Mouse (Mus musculus) hindbrain, embryonic 11.5 days (tissue): ENCODE measurements around the gene Mrm3. TPM values are rescaled to one million over a fixed set of nuclear protein-coding genes. Genes with fewer than 3 reads are reported as not detected.
A peak's percentile ranks its signal among the peaks of the same experiment; 100 is the strongest.

Experiments
- ATAC-seq: fragments of 200-750 bp; cut with Nextera tagmentation; 2 replicates; pipeline ENCODE4 v1.8.0; 2017; ENCODE audit warnings: mild to moderate bottlenecking, moderate TSS enrichment, moderate library complexity; ENCODE audit not compliant: low FRiP score
- DNase-seq: peaks from one replicate; pipeline ENCODE4 v3.0.0-alpha.2; 2015; ENCODE audit warnings: low spot score
- H3K27ac ChIP-seq: fragments of 300-500 bp; sonication (generic); 2 replicates; pipeline ENCODE4 v1.5.1; 2014; ENCODE audit warnings: mild to moderate bottlenecking, low read depth, low read length
- H3K27me3 ChIP-seq: fragments of 300-500 bp; sonication (generic); 2 replicates; pipeline ENCODE4 v1.6.1; 2014; ENCODE audit warnings: mild to moderate bottlenecking, low read length, moderate library complexity, mixed read lengths; ENCODE audit not compliant: control insufficient read depth, insufficient read depth
- H3K36me3 ChIP-seq: fragments of 300-500 bp; sonication (generic); 2 replicates; pipeline ENCODE4 v1.6.1; 2014; ENCODE audit warnings: mild to moderate bottlenecking, low read length, moderate library complexity, mixed read lengths; ENCODE audit not compliant: control insufficient read depth, insufficient read depth
- H3K4me1 ChIP-seq: fragments of 300-500 bp; sonication (generic); replicated peaks from 2 replicates; pipeline ENCODE4 v1.6.1; 2014; ENCODE audit warnings: low read length, mixed read lengths; ENCODE audit not compliant: control insufficient read depth, insufficient read depth
- H3K4me2 ChIP-seq: fragments of 300-500 bp; sonication (generic); replicated peaks from 2 replicates; pipeline ENCODE4 v1.6.1; 2014; ENCODE audit warnings: mild to moderate bottlenecking, low read depth, low read length
- H3K4me3 ChIP-seq: fragments of 300-500 bp; sonication (generic); 2 replicates; pipeline ENCODE4 v1.5.1; 2014; ENCODE audit warnings: low read depth, low read length
- H3K9ac ChIP-seq: fragments of 300-500 bp; sonication (generic); 2 replicates; pipeline ENCODE4 v1.6.1; 2014; ENCODE audit warnings: low read depth, low read length
- H3K9me3 ChIP-seq: fragments of 300-500 bp; sonication (generic); 2 replicates; pipeline ENCODE4 v1.6.1; 2016; ENCODE audit warnings: low read length; ENCODE audit not compliant: control insufficient read depth
- WGBS: fragments of 180-500 bp; shearing (Covaris S2); extraction: QIAGEN DNeasy Blood & Tissue Kit; methylation state at CpG from one replicate; pipeline ENCODE4 v1.1.7; 2014; 5-methylcytosine and 5-hydroxymethylcytosine counted together
- polyA plus RNA-seq: library from polyadenylated mRNA; unstranded; fragments of >200 nt; fragmentation: Nextera tagmentation; extraction: Ambion mirVana; gene quantifications from 2 replicates; pipeline ENCODE4 v1.2.1, GENCODE M21; 2014

Mrm3 gene
- polyA plus RNA-seq, 1 experiment from 2014 or later: 21.9 TPM

GRCm38 (mm10) chr11:76288645-76289044, 45.1 kb downstream of the Mrm3 start:
- DNase-seq (no peak), ATAC-seq (no peak)
- H3K4me1 ChIP-seq: peaks cover 4% of the 10 kb centered on the region
- no peaks in the 10 kb centered on the region for H3K36me3 ChIP-seq
- H3K9ac ChIP-seq: no peak overlapping the region
- H3K9me3 ChIP-seq: no peaks in the 10 kb centered on the region
- 83% methylated on average over 6 of the region's 6 CpGs for WGBS
- H3K27ac ChIP-seq: no peak overlapping the region
- no peak overlapping the region for H3K4me3 ChIP-seq
- H3K27me3 ChIP-seq: no peaks in the 10 kb centered on the region
- H3K4me2 ChIP-seq: no peak overlapping the region

- peaks cover 4% of the 10 kb centered on the region for H3K4me1 ChIP-seq
- peak; percentile 66 for DNase-seq
Observed at GRCm38 (mm10) chr11:76290367-76290766, 46.9 kb downstream of the Mrm3 start.

GRCm38 (mm10) chr11:76291960-76292359, 48.4 kb downstream of the Mrm3 start:
- Histone ChIP-seq H3K27me3 (no peaks in the 10 kb centered on the region), H3K36me3 (no peaks in the 10 kb centered on the region), H3K9ac (no peak overlapping the region), H3K4me1 (peaks cover 4% of the 10 kb centered on the region), H3K4me2 (no peak overlapping the region), H3K4me3 (no peak overlapping the region), H3K27ac (0 out of 2 replicates have a peak overlapping the region, but pooled peaks have one; percentile 30), H3K9me3 (no peaks in the 10 kb centered on the region)
- ATAC-seq: no peak
- WGBS: 77% methylated on average over 4 of the region's 4 CpGs
- DNase-seq: no peak

More at GRCm38 (mm10) chr11:76290367-76290766, 46.9 kb downstream of the Mrm3 start:
- Histone ChIP-seq H3K9me3 (no peaks in the 10 kb centered on the region), H3K9ac (peak overlapping the region; percentile 35; the same call in 1 of the 2 replicates), H3K4me3 (no peak overlapping the region), H3K36me3 (no peaks in the 10 kb centered on the region), H3K27ac (peak overlapping the region; percentile 67), H3K4me2 (no peak overlapping the region), H3K27me3 (no peaks in the 10 kb centered on the region)
- ATAC-seq: peak; percentile 53
- WGBS: 28% methylated on average over 11 of the region's 11 CpGs

GRCm38 (mm10) chr11:76292398-76292797, 48.9 kb downstream of the Mrm3 start:
- H3K36me3 ChIP-seq: no peaks in the 10 kb centered on the region
- DNase-seq (no peak), ATAC-seq (no peak)
- peaks cover 4% of the 10 kb centered on the region for H3K4me1 ChIP-seq
- H3K4me2 ChIP-seq: no peak overlapping the region
- H3K4me3 ChIP-seq: no peak overlapping the region
- H3K27ac ChIP-seq: no peak overlapping the region
- no peak overlapping the region for H3K9ac ChIP-seq
- no peaks in the 10 kb centered on the region for H3K9me3 ChIP-seq
- H3K27me3 ChIP-seq: no peaks in the 10 kb centered on the region
- WGBS: 83% methylated on average over 15 of the region's 15 CpGs

- no peak for ATAC-seq
- Histone ChIP-seq H3K27ac (0 out of 2 replicates have a peak overlapping the region, but pooled peaks have one; percentile 30), H3K4me1 (peaks cover 2% of the 10 kb centered on the region), H3K36me3 (no peaks in the 10 kb centered on the region), H3K4me3 (no peak overlapping the region), H3K9ac (no peak overlapping the region), H3K4me2 (no peak overlapping the region), H3K27me3 (no peaks in the 10 kb centered on the region), H3K9me3 (no peaks in the 10 kb centered on the region)
- 72% methylated on average over 6 of the region's 6 CpGs for WGBS
- DNase-seq: no peak
Observed at GRCm38 (mm10) chr11:76292831-76293230, 49.3 kb downstream of the Mrm3 start.

- Histone ChIP-seq H3K36me3 (no peaks in the 10 kb centered on the region), H3K4me3 (no peak overlapping the region), H3K4me1 (no peaks in the 10 kb centered on the region; the same call in 1 of the 2 replicates), H3K27ac (0 out of 2 replicates have a peak overlapping the region, but pooled peaks have one; percentile 17), H3K4me2 (no peak overlapping the region), H3K9ac (no peak overlapping the region), H3K27me3 (no peaks in the 10 kb centered on the region), H3K9me3 (no peaks in the 10 kb centered on the region)
- DNase-seq (no peak), ATAC-seq (no peak)
- WGBS: 59% methylated on average over 5 of the region's 5 CpGs
Observed at GRCm38 (mm10) chr11:76294078-76294477, 50.6 kb downstream of the Mrm3 start.

GRCm38 (mm10) chr11:76294836-76295235, 51.3 kb downstream of the Mrm3 start:
- H3K36me3 ChIP-seq: no peaks in the 10 kb centered on the region
- no peaks in the 10 kb centered on the region for H3K9me3 ChIP-seq
- peak; percentile 38 for DNase-seq
- 30% methylated on average over 9 of the region's 9 CpGs for WGBS
- H3K4me2 ChIP-seq: no peak overlapping the region
- H3K9ac ChIP-seq: no peak overlapping the region
- no peak for ATAC-seq
- no peaks in the 10 kb centered on the region; the same call in 1 of the 2 replicates for H3K4me1 ChIP-seq
- H3K27ac ChIP-seq: peak overlapping the region; percentile 42; the same call in 1 of the 2 replicates
- H3K27me3 ChIP-seq: no peaks in the 10 kb centered on the region
- no peak overlapping the region for H3K4me3 ChIP-seq

- WGBS: 65% methylated on average over 9 of the region's 9 CpGs
- ATAC-seq (no peak), DNase-seq (no peak)
- Histone ChIP-seq H3K27ac (no peak overlapping the region), H3K9ac (no peak overlapping the region), H3K4me1 (no peaks in the 10 kb centered on the region; the same call in 1 of the 2 replicates), H3K27me3 (no peaks in the 10 kb centered on the region), H3K36me3 (no peaks in the 10 kb centered on the region), H3K4me3 (no peak overlapping the region), H3K9me3 (no peaks in the 10 kb centered on the region), H3K4me2 (no peak overlapping the region)
Observed at GRCm38 (mm10) chr11:76297252-76297651, 53.7 kb downstream of the Mrm3 start.

- 79% methylated on average over 9 of the region's 9 CpGs for WGBS
- Histone ChIP-seq H3K4me3 (no peak overlapping the region), H3K9ac (no peak overlapping the region), H3K27me3 (no peaks in the 10 kb centered on the region), H3K36me3 (no peaks in the 10 kb centered on the region), H3K27ac (no peak overlapping the region), H3K4me1 (no peaks in the 10 kb centered on the region; the same call in 1 of the 2 replicates), H3K9me3 (no peaks in the 10 kb centered on the region), H3K4me2 (no peak overlapping the region)
- DNase-seq: no peak
- no peak for ATAC-seq
Observed at GRCm38 (mm10) chr11:76298457-76299000, 55.0 kb downstream of the Mrm3 start.
